Mouse (Mus musculus) thymus, postnatal 14 days (tissue): Measurements from ENCODE around the gene Kcnh2.

ENCODE experiments used
- DNase-seq: peaks from one replicate; pipeline ENCODE4 v3.0.0; 2021

Gene Kcnh2

GRCm38 (mm10) chr5:24374666-24375328, 23.4 kb upstream of the Kcnh2 start:
- no peak for DNase-seq

GRCm38 (mm10) chr5:24374216-24374615, 22.8 kb upstream of the Kcnh2 start:
- no peak for DNase-seq

GRCm38 (mm10) chr5:24373807-24374206, 22.4 kb upstream of the Kcnh2 start:
- DNase-seq = no peak

GRCm38 (mm10) chr5:24369767-24370166, 18.4 kb upstream of the Kcnh2 start:
- no peak for DNase-seq

- DNase-seq = no peak
These were observed 15.0 kb upstream of the Kcnh2 start for GRCm38 (mm10) chr5:24366426-24366825.

GRCm38 (mm10) chr5:24365528-24365927, 14.1 kb upstream of the Kcnh2 start:
- DNase-seq = no peak

GRCm38 (mm10) chr5:24364963-24365362, 13.6 kb upstream of the Kcnh2 start:
- no peak for DNase-seq

GRCm38 (mm10) chr5:24364508-24364907, 13.1 kb upstream of the Kcnh2 start, which contains the start of gene Nos3:
Nos3 (plus strand) TSS chr5:24364810.
- no peak for DNase-seq

GRCm38 (mm10) chr5:24364061-24364460, 12.7 kb upstream of the Kcnh2 start:
- no peak for DNase-seq

- DNase-seq = no peak
These were observed 12.1 kb upstream of the Kcnh2 start for GRCm38 (mm10) chr5:24363467-24363866.

GRCm38 (mm10) chr5:24360792-24361454, 9.5 kb upstream of the Kcnh2 start:
- DNase-seq = peak; percentile 89

GRCm38 (mm10) chr5:24357461-24357860, 6.1 kb upstream of the Kcnh2 start:
- peak; percentile 89 for DNase-seq

GRCm38 (mm10) chr5:24356764-24357163, 5.4 kb upstream of the Kcnh2 start:
- no peak for DNase-seq

- no peak for DNase-seq
These were observed 1.9 kb upstream of the Kcnh2 start for GRCm38 (mm10) chr5:24353327-24353726.

GRCm38 (mm10) chr5:24352251-24352859, 951 bp upstream of the Kcnh2 start:
- peak; percentile 54 for DNase-seq

- peak; percentile 95 for DNase-seq
These were observed 332 bp upstream of the Kcnh2 start for GRCm38 (mm10) chr5:24351701-24352171.

- DNase-seq = no peak
These were observed 713 bp downstream of the Kcnh2 start for GRCm38 (mm10) chr5:24350531-24351250.

- no peak for DNase-seq
These were observed 1.3 kb downstream of the Kcnh2 start for GRCm38 (mm10) chr5:24350073-24350472.

- DNase-seq = peak; percentile 83
These were observed 2.9 kb downstream of the Kcnh2 start for GRCm38 (mm10) chr5:24348546-24348945.

- DNase-seq = peak; percentile 99
These were observed 3.3 kb downstream of the Kcnh2 start for GRCm38 (mm10) chr5:24348128-24348527.

- DNase-seq = peak; percentile 77
These were observed 4.1 kb downstream of the Kcnh2 start for GRCm38 (mm10) chr5:24347186-24347875.

GRCm38 (mm10) chr5:24346313-24346712, 5.1 kb downstream of the Kcnh2 start:
- DNase-seq = no peak
